In the genomic region with DNA sequence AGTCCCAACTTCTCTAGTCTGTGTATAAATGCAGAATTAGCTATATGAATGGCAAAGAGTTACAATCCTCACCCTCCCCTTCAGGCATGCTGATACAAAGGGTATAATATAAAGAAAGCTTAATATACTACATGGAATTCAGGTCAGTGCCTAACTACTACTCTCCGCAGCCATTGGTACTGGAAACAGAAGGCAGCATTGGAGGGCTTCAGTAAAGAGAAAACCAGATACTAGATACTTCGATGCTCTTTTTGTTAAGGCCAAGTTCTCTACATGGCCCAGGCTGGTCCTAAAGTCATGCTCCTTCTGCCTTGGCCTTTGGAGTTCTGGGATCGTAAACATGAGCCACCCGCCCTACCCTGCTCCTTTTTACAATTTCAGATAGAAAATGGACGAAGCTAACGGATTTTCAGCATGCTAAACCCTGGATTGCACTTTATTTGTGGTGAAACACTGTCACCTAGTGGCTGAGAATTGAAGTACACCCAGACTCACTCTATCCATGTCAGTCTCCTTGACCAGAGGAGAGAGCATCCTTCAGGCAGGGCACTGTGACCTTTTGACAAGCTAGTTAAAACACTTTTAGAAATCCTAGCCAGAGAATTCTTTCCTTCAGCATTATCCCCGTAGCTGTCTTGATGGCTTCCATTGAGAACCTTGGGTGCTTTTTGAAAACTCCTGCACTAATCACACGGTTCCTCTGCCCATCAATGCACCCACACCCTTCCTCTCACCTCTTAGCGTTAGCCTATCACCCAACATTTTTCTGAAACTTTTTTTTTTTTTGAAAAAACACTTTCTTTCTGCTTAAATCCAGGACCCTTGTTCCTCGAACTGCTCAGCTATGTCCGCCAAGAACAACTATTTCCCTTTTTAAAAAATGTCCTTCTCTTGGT, we compare ENCODE assay signal across 8 mouse cellular contexts. TPM values are rescaled to one million over a fixed set of nuclear protein-coding genes. Genes with fewer than 3 reads are reported as not detected.
DNase-seq lines count a peak whose midpoint lies in the region; ATAC-seq lines count a peak whose summit lies in the region.

No protein-coding gene starts in this region.

- no peak overlapping the region for H3K9ac ChIP-seq in intestine, embryonic 16.5 days (ENCODE audit: low read depth, low read length)

- intact Hi-C loops in left cerebral cortex, postnatal 14 days (cut with DNase I) = loop anchor here (1.0 to 5.0 kb wide), 2 partner anchors 775 to 1300 kb away; no protein-coding TSS in a partner anchor

- no peaks in the 10 kb centered on the region for H3K27me3 ChIP-seq in intestine, embryonic 16.5 days (replicated peaks; ENCODE audit: control insufficient read depth, insufficient read depth, low read length)
- H3K27me3 ChIP-seq in midbrain, embryonic 10.5 days (ENCODE audit: low read depth, poor library complexity, severe bottlenecking) = 0 out of 2 replicates have a peak, but pooled peaks cover 5% of the 10 kb centered on the region

- DNase-seq in urinary bladder, adult 18-20 months (ENCODE audit: low spot score in 2 of 2) = peak; percentile 51 to 53
- no peak for DNase-seq in urinary bladder, adult 2 months (ENCODE audit: low spot score)
- DNase-seq in embryo, embryonic 10.5 days (ENCODE audit: low spot score) = peak; percentile 93
- DNase-seq in gastrocnemius, postnatal 25 days = peak; percentile 39
- DNase-seq in left cerebral cortex, postnatal 14 days (ENCODE audit: low spot score in 2 of 2) = peak; percentile 88 to 91
- peak; percentile 71 for DNase-seq in midbrain, embryonic 10.5 days (ENCODE audit: low spot score)
- peak; percentile 80 for DNase-seq in right cerebral cortex, postnatal 4 days

- H3K9me3 ChIP-seq in intestine, embryonic 16.5 days (ENCODE audit: control insufficient read depth, low read length) = no peaks in the 10 kb centered on the region
- no peaks in the 10 kb centered on the region for H3K9me3 ChIP-seq in midbrain, embryonic 10.5 days (replicated peaks)

- H3K4me2 ChIP-seq in intestine, embryonic 16.5 days (ENCODE audit: low read depth, low read length) = no peak overlapping the region

- H3K27ac ChIP-seq in intestine, embryonic 16.5 days (ENCODE audit: low read length) = no peak overlapping the region
- H3K27ac ChIP-seq in midbrain, embryonic 10.5 days (replicated peaks) = peak overlapping the region; percentile 63; the same call in 1 of the 2 replicates

- H3K36me3 ChIP-seq in intestine, embryonic 16.5 days (ENCODE audit: control insufficient read depth, insufficient read depth, low read length) = no peaks in the 10 kb centered on the region
- H3K36me3 ChIP-seq in midbrain, embryonic 10.5 days = no peaks in the 10 kb centered on the region

- WGBS in intestine, embryonic 16.5 days = 48% methylated on average over 11 of the region's 11 CpGs
- WGBS in midbrain, embryonic 10.5 days = 52% methylated on average over 11 of the region's 11 CpGs

- peak; percentile 70 for ATAC-seq in intestine, embryonic 16.5 days

- peaks cover 2% of the 10 kb centered on the region; the same call in 1 of the 2 replicates for H3K4me1 ChIP-seq in intestine, embryonic 16.5 days (ENCODE audit: control insufficient read depth, insufficient read depth, low read length)
- H3K4me1 ChIP-seq in midbrain, embryonic 10.5 days = 0 out of 2 replicates have a peak, but pooled peaks cover 3% of the 10 kb centered on the region

- no peak overlapping the region for H3K4me3 ChIP-seq in intestine, embryonic 16.5 days (ENCODE audit: low read length)
- 0 out of 2 replicates have a peak overlapping the region, but pooled peaks have one; percentile 20 for H3K4me3 ChIP-seq in midbrain, embryonic 10.5 days

RNA-seq across cellular contexts. Expression of a gene that starts 51.5 kb away (rescaled TPM):
- polyA plus RNA-seq in urinary bladder, adult 2 months (2012; rRNA removed) = 9.9 and 12.4 TPM in 2 replicates
- 1 to 10 TPM; 1.2 to 5.5 TPM for total RNA-seq in gastrocnemius, postnatal 25 days (2021)
- 3.4 and 3.5 TPM in 2 replicates for polyA plus RNA-seq in intestine, embryonic 16.5 days (2015; fragmentation: Nextera tagmentation; extraction: Ambion mirVana)
- total RNA-seq in left cerebral cortex, postnatal 14 days (2021) = 1 to 10 TPM in 1 of 2 experiments, under 1 TPM in 1; 0.85 to 1.5 TPM
- 0.28 and 0.43 TPM in 2 replicates for polyA plus RNA-seq in midbrain, embryonic 10.5 days (2016; fragmentation: Nextera tagmentation; extraction: Ambion mirVana)

RNA-seq across cellular contexts. Expression of a gene that starts 51.5 kb away (rescaled TPM):
- 17.3 and 17.7 TPM in 2 replicates for polyA plus RNA-seq in urinary bladder, adult 2 months (2012; rRNA removed)
- 10 to 100 TPM; 15.4 to 15.8 TPM for total RNA-seq in gastrocnemius, postnatal 25 days (2021)
- polyA plus RNA-seq in intestine, embryonic 16.5 days (2015; fragmentation: Nextera tagmentation; extraction: Ambion mirVana) = 12.3 and 15.0 TPM in 2 replicates
- total RNA-seq in left cerebral cortex, postnatal 14 days (2021) = 10 to 100 TPM; 81.4 to 93.4 TPM
- 6.7 and 7.9 TPM in 2 replicates for polyA plus RNA-seq in midbrain, embryonic 10.5 days (2016; fragmentation: Nextera tagmentation; extraction: Ambion mirVana)
